Mouse (Mus musculus): ENCODE data around the gene Mon2.

Gene Mon2

GRCm38 (mm10) chr10:122960216-122960615 lies 116.1 kb downstream of the Mon2 start:
- DNase-seq, result no peak

- no peak for DNase-seq
Measured at GRCm38 (mm10) chr10:122958699-122959098, 117.6 kb downstream of the Mon2 start.

GRCm38 (mm10) chr10:122957918-122958317 lies 118.4 kb downstream of the Mon2 start:
- DNase-seq, result no peak

DNA sequence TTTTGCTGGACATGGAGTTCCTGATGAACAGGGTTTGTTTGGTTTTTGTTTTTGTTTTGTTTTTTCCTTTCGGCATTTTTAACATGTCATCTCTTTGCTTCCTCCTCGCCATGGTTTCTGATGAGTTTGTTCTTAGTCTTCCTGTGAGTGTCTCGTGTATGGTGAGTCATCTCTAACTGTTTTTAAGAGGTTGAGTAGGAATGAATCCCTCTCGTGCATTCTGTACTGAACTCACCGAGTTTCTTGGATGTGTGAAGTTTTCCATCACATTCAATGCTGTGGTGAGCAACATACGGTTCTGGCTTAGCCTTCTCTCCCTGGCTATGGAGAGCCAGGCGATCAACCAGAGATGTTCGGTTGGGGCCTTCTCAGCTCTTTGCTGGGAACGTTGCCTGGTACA lies 122.7 kb downstream of the Mon2 start:
- no peak for DNase-seq

- DNase-seq, result no peak
Measured at GRCm38 (mm10) chr10:122950966-122951365, 125.3 kb downstream of the Mon2 start.

DNA sequence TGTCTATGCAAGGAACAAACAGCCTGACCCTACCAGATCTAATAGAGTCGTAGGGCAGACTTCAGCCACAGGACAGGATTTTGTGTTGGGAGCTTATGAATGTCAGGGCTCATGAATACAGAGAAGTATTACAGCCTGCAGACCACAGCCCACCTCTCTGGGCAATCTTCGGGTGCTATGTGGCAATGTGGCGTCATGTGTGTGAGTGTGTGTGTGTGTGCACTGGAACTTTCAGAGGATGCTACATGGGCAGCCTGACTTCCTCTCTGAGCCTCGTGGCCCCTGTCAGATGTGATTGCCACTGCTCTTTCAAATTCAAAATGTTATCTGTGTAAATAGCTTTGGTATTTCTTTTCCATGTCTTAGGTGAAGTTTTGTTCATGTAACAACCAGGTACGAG lies 131.4 kb downstream of the Mon2 start:
- DNase-seq, result no peak

DNA sequence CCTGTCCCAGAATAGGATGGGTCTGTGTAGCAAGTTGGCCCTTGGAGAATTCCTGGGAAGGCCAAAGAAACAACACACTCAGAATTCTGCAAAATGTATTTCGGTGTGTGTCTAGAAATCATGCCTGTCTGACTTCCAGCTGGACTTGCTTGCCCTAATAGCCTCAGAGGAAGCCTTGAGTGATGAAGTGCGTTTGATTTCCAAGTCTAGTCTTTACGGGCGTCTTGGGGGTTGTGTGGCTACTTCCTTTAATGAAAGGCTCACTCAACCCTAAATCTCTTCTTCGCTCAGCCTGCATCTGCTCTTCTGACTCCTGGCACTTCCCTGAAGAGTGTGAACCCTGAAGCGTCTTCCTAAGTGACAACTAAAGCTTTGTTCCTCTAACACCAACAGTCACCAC lies 132.5 kb downstream of the Mon2 start:
- no peak for DNase-seq

DNA sequence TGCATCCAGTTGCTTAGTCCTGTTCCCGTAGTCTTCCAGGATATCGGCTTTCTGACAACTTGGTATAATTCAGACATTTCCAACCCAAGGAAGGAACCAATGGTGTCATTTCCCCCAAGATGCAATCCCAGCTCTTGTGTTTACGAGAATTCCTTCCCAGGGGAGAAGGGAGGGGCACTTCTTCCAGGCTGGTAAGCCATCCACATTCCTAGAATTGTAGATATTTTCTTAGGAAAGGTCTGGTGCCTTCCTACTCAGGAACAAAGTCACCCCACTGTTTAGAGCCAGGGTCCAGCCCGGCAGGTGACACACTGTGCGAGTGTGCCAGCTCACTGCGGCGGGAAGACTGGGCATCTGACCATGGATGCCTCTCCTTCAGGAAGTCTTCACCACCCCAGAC lies 133.5 kb downstream of the Mon2 start:
- DNase-seq, result no peak

Data from layer of hippocampus, adult 9-11 months (tissue).